Mouse (Mus musculus) lung, adult 2 months (tissue): ENCODE data around the gene Shbg.

Source experiments
- CTCF ChIP-seq: fragments of 200-500 bp; IDR thresholded peaks from 2 replicates; pipeline ENCODE4 v1.5.1; 2011; ENCODE audit warnings: mild to moderate bottlenecking, low read length, control low read depth; ENCODE audit not compliant: insufficient read depth
- POLR2A ChIP-seq: fragments of 200-500 bp; IDR thresholded peaks from 2 replicates; pipeline ENCODE4 v1.6.1; 2011; ENCODE audit warnings: low read depth, mild to moderate bottlenecking, control low read depth, low read length, borderline replicate concordance; ENCODE audit errors: extremely low read depth

DNA sequence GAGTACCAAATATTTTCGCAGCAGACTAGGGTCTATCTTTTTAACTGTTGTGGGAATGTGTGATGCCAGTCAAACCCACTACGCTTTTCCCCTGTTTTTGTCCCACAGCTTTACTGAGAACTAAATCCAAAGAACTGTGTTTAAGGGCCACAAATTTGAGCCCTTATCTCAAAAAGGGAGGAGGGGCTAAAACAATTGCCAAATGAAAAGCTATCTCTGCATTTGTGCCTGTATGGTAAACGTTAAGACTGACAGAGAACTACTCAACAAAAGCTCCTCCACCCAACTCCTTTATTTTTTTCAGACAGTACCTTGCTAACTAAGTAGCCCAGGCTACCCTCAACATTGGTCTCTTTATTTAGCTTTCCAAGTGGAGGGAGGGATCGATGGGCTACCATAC lies 24.9 kb downstream of the Shbg start:
- TF ChIP-seq POLR2A (no peak), CTCF (no peak)
